Mouse (Mus musculus) bone marrow, adult 2 months (tissue): Measurements from ENCODE around the gene Akap2.

Experiments
- CTCF ChIP-seq: fragments of 200-500 bp; IDR thresholded peaks from 2 replicates; pipeline ENCODE4 v1.5.1; 2011; ENCODE audit warnings: low read length, control low read depth; ENCODE audit not compliant: control insufficient read depth, insufficient read depth
- POLR2A ChIP-seq: fragments of 200-500 bp; IDR thresholded peaks from 2 replicates; pipeline ENCODE4 v1.6.1; 2011; ENCODE audit warnings: low read depth, mild to moderate bottlenecking, control low read depth, low read length, borderline replicate concordance; ENCODE audit not compliant: control insufficient read depth

- TF ChIP-seq CTCF: no peak
- TF ChIP-seq POLR2A: no peak
These were observed 135.1 kb downstream of the Akap2 start for GRCm38 (mm10) chr4:57852461-57853040.
